Mouse (Mus musculus) spleen, adult 18-20 months (tissue): Measurements from ENCODE around the gene Mamstr.
"Not testable (repeated sequence)": the region's sequence is repeated elsewhere in the genome, so short reads cannot be mapped to it uniquely, and the experiment has no call there.

Experiments used
- DNase-seq, 2 experiments: peaks; one replicate each; pipeline ENCODE4 v3.0.0; 2022; ENCODE audit warnings: mixed read lengths in 2 of 2

Gene Mamstr

DNA sequence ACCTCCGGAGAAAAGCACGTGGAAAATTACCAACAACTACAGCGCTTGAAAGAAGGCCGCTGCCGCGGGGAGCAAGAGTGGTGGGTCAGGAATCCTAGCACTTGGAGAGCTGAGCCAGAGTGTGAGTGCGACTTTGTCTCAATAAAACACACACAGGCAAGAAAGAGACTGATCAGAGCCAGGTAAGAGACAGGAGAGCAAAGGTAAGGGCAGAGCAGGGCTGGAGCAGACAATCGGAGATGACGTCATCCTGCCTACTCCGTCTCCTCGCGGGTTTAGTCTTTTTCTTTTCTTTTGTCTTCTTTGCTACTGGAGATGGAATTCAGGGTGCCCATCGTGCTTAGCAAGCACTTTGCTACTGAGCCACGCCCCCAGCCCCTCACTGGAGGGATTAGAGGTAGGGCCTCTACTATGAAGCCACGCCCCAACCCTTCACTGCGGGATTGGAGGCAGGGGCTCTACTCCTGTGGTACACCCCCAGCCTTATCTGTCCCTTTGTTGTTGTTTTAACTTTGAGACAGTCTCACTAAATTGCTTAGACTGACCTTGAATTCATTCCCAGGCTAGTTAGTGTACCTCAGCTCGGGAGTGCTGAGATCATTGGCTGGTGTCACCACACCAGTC lies 14.8 kb downstream of the Mamstr start:
- DNase-seq = no peak

DNA sequence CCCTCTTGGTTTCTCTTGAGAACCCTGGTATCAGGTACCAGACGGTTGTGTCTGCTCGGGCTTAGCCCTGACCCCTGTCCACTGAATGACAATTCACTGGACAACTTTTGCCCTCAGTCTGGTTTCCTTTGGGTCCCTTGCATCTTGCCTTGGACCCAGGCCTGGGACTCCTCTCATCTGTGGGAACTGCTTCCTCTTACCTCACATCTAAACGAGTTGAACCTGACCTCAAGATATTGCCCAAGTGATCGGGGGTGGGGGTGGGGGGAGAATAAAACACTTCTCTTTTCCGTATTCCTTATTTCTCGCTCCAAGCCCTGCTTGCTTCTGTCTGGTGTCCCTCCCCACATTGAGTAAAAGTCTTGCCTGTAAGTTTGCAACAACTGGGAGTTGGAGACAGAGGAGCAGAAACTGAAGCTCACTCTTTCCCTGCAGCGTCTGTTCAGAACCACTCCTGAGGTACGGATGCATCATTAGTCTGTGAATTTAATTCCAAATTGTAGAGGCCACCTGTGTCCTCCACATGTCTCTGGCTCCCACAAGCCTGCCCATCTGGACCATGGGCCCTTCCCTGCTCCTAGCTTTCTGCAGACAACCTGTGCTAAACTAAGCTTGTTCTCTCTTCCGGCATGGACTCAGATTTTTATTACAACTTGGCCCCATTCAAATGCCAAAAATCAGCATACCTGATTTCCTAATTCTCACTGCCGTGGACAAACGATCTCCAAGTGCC lies 21.1 kb downstream of the Mamstr start:
- no peak for DNase-seq

DNA sequence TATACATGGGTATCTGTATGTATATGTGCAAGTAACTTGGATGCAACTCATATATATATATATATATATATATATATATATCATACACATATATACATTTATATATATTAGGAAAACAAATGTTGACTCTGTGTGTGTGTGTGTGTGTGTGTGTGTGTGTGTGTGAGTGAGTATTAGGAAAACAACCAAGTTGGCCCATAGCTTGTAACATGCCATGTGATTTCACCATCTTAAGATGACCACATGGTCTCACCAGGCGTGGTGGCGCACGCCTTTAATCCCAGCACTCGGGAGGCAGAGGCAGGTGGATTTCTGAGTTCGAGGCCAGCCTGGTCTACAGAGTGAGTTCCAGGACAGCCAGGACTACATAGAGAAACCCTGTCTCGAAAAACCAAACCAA lies 21.9 kb downstream of the Mamstr start:
- DNase-seq = not testable (repeated sequence)

DNA sequence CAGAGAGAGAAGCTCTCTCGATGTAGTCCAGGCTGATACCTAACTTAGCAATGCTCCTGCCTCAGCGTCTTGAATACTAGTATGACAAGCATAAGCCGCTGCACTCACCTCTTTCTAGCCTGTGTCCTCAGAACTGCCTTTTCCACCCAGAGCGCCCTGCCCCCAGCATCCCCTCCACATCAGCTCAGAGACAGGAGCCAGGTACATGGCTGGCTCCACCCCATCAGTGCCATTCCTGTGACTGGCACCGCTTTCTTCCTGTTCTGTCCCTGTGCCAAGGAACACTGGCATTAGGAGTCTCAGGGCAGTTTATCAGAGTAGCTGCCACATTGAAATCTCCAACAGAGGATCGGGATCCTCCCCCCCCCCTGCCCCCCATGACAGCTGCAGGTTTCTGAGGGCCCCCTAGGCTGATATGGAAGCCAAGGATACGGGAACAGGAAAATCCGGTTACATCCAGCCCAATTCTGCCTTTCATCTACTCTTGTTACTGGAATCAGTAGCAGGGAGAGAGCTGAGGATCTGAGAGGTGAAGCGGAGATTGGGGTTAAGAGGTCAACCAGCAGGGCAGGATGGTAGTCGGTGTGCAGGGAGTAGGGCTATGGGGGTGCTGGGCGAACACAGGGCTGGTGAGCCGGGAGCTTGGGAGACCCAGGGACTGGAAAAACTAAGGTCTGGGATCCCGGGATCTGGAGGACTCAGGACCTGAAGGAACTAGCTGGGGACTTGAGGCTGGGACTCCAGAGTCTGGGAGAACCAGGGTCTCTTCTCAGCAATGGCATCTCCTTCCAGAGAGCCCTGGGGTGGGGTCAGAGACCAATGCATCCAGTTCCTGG lies 25.7 kb downstream of the Mamstr start:
- DNase-seq = no peak

DNA sequence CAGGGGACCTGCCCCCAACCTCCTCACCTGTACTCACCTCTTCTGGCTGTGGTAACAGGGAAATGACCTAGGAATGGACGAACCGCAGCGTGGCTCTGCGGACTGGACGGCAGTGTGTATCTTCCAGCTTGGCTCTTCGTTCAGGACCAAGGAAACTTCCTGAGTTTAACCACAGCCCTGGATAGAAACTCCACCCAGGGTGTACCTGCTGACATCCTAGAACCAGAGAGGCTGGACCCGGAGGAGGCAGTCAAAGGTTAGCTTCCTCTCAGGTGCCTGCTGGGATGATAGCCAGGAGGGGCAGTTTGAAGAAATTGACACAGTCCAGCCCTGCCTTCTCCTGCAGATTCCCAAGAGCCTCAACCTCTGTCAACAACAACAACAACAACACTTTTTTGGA lies 26.4 kb downstream of the Mamstr start, which contains the start of gene Fut2:
Gene Fut2 (minus strand): TSS at position 234 of the 400 bp plus-strand sequence.
- no peak for DNase-seq

DNA sequence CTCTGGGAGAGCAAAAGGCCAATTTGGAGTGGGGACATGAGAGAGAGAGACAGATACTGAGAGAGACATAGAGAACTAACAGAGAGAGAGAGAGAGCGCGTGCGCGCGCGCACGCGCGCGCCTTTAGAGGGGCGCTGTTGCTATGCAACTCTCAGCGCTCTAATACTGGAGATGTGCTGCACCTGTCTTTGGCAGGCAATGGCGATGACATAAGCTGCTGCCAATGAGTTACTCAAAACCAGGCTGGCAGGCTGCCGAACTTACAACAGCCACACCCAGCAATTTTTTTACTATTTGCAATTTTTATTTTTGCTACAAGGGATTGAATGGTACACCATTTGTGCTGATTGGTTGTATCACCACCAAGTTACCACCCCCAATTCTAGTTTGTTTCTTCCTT lies 28.0 kb downstream of the Mamstr start:
- DNase-seq = no peak

DNA sequence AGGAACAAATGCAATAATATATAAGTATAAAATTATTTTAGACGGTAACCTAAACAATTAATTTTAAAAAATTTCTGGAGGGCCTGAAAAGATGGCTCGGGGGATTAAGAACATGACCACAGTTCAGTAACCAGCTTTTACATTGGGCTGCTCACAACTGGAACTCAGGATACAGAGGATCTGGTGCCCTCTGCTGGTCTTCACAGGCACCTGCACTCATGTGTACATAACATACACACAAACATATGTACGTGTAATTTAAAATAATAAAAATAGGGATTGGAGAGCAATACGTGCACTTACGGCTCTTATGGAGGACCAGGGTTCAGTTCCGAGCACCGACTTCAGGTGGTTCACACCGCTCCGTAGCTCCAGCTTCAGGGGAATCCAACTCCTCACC lies 29.1 kb downstream of the Mamstr start:
- no peak for DNase-seq

DNA sequence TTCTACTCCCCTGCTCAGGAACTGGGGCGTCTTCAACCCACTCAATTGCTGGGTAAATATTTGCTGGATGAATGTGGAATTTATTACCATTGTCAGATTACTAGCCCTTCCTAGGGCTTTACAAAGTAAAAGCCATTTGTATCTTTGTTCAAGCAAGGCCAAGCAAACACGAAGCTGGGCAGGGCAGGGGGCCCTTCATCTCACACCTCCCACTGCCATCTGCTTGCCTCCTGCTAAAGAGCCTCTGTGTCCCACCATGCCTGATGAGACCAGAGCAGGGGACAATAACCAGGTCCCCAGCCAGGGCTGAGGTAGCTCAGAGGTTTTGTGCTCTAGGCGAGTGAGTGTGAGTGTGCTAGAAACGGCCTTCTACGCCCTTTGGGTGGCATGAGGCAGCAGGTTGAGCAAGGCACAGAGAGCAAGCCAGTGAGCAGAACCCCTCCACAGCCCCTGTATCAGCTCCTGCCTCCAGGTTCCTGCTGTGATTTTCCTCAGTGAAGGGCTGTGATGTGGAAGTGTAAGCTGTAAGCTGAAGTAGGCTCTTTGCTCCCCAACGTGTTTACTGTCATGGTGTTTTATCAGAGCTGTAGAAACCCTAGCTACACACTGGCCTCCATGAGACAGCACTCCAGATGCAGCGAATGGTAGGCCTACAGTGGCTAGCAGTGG lies 38.0 kb downstream of the Mamstr start:
- DNase-seq = no peak

DNA sequence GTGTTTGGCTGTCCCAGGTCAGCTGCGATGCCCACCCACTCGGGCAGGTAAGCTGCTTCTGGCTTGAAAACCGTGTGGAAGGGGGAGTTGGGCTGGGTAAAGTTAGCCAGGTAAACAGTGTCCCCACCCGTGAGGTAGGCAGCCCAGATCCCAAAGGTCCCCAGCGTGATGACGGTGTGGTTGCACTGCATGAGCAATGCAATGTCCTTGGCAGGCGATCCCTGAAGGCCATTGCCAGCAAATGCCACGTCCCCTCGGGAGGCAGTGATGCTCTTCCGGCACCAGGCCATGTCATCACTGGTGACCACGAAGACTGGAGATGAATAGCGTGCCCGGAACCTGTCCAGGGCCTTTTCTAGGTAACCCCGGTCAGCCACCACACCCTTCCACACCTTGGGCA lies 38.7 kb downstream of the Mamstr start:
- DNase-seq = no peak

DNA sequence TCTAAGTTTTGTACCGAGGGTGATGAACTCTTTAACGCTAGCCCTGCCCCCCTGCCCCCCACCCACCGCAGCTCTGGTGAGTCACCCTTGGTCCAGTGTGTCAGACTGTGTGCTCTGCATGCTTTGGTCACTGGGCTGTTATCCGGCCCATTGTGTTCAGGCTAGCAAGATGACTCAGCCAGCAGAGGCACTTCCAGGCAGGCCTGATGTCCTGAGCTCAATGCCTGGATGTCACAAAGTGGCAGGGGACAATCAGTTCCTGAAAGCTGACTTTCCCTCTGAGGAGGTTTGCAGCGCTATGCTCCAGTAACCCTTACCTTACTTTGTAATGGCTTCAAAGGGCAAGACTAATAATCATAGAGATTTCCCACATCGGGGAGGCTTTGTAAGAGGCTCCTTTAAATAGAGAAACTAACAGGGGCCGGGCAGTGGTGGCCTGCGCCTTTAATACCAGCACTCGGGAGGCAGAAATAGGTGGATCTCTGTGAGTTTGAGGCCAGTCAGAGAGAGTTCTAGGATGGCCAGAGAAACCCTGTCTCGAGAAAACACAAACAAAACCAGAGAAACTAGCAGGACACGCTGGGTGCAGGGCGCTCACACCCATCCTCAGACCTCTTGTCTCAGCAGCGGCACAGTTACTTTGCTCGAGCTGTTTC lies 40.3 kb downstream of the Mamstr start:
- no peak for DNase-seq

DNA sequence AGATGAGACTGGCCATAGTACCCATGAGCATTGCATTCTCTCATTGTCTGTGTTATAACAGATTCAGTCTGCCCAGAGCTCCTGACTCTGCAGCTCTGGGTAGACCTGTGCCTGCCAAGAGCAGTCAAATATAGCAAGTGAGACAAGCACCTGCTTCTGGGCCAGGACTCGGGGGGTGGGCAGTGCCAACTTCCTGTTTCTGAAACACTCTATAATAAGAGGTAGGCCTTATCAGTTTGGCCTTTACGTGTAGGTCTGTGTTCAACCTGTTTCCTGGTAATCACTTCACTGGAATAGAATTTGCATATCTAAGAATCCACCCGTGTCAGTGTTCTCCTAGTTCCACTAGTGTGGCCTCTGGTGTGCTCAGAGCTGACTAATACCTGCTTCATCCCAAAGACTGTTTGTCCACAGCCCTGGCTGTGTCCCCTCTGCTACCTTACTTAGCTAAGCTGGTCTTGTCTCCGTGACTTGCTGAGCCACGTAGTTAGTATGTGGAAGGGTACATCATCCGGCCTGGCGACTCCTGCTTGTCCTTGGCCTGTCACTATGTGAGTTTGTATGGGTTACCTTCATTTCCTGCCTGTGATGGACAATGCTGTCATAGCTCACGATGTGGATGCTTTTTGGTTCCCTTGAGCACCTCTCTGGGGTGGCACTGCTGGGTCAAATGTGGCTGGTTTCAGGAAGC lies 41.4 kb downstream of the Mamstr start:
- peak; percentile 47 to 50 for DNase-seq

DNA sequence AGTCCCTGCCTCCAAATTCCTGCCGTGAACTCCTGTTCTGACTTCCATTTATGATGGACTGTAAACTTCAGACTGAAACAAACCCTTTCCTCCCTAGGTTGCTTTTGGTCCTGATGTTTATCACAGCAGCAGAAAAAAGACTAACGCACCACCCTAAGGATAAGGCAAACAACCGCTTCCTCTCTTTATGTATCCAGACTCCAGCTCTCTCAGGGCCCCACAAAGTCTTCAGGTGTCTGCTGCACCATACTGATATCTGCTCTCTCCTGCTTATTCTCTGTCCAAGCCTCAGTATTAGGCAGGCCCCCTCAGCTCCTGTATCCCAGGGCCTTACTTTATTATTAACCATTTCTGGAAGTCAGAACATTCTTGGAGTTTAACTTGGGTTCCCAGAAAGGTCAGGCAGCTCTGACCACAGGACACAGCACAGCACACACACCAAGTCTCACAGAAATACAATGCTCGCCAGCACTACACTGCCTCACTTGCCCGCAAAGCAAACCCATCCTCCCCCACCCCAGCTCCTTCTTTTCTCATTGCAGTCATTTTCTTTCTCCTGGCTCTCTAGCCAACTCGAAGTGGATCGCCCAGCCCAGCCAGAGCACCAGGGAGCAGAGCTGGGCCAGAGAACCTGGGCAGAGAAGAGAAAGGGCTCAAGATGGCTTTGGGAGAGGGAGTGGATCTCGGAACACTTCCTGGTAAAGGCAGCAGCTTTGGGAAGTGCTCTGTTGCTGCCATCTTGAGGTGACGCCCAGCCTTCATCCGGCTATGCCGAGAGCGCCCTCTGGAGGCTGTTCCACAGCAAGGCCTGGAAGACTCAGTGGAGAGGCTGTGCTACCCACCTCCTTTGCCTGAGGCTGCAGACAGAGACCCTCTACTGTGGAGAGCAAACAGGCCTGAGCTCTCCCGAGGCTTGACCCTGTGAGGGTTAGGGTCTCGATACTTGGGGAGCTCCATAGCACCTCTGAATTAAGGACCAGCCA lies 42.7 kb downstream of the Mamstr start:
- DNase-seq = peak; percentile 64 to 85

DNA sequence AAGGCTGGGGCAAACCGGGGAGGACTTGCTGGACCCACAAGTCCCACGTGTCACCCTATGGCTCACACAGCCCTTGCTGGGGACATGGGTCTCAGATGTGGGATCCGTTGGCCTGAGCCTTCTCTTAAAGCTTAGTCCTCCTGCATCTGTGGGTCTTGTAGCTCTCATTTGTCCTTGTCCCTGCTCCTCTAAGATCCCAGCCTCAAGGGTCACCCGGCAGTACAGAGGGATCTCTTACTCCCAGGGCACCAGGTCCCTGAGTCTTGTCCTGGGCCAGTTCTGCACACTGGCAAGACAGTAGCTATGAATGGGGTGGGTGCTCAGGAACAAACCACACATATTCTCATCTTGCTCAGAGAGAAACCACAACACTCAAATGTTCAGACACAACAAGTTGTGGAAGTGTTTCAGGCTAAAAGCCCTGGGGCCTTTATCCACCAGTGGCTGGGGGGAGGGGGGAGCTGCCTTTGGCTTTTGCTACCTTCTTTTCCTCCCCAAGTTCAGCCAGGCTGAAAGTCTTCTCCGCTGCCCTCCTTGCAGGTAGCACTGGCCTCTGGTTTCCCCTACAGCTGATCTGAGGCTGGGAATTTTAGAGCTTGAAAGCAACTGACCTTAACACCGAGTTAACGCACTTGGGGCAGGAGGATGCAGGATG lies 43.7 kb downstream of the Mamstr start, which contains the start of gene Ntn5:
Gene Ntn5 (plus strand): TSS at position 627 of the 655 bp plus-strand sequence.
- no peak for DNase-seq

DNA sequence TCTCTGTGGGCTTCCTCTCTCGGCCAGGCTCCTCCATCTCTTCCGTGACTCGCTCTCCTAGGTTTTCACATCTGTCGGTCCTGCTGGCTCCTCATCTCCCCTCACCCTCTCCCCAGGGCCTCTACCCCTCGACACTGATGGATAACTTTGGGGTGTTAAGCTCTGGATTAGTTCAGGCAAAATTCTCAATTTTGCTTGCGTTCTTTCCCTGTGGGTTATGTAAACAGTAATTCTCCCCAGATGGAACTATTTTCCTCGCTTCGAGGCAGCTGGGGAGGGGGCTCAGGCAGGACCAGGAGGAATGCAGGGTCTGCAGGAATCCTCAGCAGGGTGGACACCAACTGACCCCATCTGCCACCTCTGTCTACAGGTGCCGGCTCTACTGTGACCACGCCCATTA lies 46.0 kb downstream of the Mamstr start:
- no peak for DNase-seq

DNA sequence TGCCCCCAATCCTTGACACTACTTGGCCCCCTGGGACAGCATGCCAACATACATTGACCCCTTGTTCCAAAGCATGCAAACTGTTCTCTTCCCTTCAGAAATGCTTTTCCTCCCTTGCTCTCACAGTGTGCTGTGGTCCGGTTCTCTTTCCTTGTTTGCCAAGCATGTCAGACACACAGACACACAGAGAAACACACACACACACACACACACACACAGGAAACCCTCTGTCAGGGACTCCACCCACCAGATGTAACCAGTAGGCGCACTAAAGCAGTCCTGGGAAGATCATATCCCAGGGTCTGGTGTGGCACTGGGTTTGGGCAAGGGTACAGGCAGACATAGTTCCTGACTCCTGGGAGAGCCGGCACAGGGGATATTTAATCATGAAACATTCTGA lies 47.1 kb downstream of the Mamstr start:
- DNase-seq = no peak

DNA sequence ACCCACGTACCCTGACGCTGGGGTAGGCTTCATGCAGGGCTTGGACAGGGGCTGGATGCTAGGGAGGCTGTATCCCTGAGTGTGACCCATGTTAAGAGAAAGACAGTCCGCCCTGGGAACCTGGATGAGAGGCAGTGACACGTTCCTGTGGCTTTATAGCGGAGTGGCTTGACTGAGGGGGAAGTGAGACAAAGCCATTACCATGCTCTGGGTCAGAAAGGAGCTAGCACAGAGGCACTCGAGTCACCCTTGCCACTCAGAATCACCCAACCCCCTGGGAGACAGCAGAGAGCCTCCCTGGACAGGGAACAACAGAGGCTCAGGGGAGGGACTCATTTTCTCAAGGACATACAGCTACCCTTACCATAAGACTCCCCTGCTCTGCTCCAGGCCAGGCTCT lies 49.3 kb downstream of the Mamstr start:
- no peak for DNase-seq

DNA sequence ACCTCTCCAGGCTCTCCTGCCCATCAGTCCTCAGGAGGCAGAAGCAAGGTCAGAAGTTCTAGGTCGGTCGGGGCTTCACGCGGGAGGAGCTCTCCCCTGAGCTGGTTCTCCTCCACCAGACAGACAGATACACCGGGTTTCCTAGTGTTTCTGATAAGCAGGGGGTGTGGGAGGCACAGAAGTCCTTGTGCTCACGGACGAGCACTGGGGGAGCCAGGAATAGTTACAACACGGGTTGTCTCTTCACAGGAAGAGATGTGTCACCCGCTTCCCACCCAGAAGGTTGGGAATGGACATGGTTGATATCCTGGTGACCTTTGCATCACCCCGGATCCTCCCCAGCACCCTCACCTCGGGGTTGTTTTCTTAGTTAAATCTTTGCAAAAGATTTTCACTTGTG lies 50.0 kb downstream of the Mamstr start:
- no peak for DNase-seq

DNA sequence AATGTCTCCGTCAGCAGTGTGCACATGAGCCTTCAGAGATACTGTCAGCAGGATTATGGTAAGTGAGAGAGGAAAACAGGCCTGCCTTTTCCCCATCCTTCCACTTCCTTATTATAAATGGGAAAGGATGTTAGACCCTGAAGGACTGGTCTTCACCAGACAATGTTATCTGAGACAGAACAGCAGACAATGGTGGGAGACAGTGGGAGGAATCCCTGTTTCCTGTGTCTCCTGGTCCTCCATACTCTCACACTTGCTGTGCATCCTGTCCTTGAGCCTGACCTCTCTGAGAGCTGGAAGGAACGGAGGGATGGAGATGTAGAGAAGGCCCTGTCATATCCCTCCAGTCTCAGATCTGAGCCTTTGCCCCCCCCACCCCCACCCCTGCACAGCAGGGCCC lies 52.6 kb downstream of the Mamstr start:
- no peak for DNase-seq

DNA sequence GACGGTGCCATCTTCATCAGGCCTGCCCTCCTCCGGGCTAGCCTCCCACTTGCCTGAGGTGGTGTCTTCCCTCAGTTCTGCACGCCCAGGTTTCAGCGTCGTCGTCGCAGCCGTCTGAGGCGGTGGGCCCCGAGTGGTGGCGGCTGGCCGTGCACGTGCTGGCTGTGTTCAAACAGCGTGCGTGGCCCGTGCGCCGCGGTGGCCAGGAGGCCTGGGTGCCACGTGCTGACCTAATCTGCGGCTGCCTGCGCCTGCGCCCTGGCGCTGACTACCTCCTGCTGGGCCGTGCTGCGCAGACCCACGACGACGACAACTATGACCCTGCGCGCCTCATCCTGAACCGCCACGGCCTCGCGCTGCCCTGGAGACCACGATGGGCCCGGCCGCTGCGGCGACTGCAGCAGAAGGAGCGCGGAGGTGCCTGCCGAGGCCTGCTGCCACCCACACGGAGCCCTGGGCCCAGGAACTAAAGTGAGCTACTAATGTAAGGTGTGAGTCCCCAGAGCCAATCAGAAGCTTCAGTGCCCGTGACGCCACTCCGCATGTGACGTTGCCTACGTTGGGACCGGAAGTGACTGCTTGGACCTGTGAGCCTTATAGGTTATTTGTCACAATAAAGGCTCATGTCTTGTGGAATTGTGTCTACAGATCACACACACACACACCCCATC lies 54.3 kb downstream of the Mamstr start, which contains the start of gene Sec1:
Gene Sec1 (minus strand): TSS at position 482 of the 671 bp plus-strand sequence.
- no peak for DNase-seq
